Mouse (Mus musculus) limb, embryonic 11.5 days (tissue): ENCODE data around the gene Dpf1. TPM values are rescaled to one million over a fixed set of nuclear protein-coding genes. Genes with fewer than 3 reads are reported as not detected.

ENCODE experiments used
- ATAC-seq: fragments of 200-750 bp; cut with Nextera tagmentation; 2 replicates; pipeline ENCODE4 v1.8.0; 2017; ENCODE audit warnings: low read depth; ENCODE audit not compliant: insufficient number of reproducible peaks, low FRiP score, low TSS enrichment
- DNase-seq: peaks from one replicate; pipeline ENCODE4 v3.0.0-alpha.2; 2015; ENCODE audit warnings: low spot score
- H3K27ac ChIP-seq: fragments of 300-500 bp; sonication (generic); replicated peaks from 2 replicates; pipeline ENCODE4 v1.5.1; 2014; ENCODE audit warnings: low read depth, mild to moderate bottlenecking, low read length
- H3K27me3 ChIP-seq: fragments of 300-500 bp; sonication (generic); 2 replicates; pipeline ENCODE4 v1.6.1; 2014; ENCODE audit warnings: mild to moderate bottlenecking, low read length, mixed read lengths; ENCODE audit not compliant: control insufficient read depth, insufficient read depth
- H3K36me3 ChIP-seq: fragments of 300-500 bp; sonication (generic); 2 replicates; pipeline ENCODE4 v1.6.1; 2014; ENCODE audit warnings: mild to moderate bottlenecking, low read length, moderate library complexity, mixed read lengths; ENCODE audit not compliant: control insufficient read depth, insufficient read depth
- H3K4me1 ChIP-seq: fragments of 300-500 bp; sonication (generic); 2 replicates; pipeline ENCODE4 v1.6.1; 2014; ENCODE audit warnings: low read length, mixed read lengths; ENCODE audit not compliant: control insufficient read depth, insufficient read depth
- H3K4me2 ChIP-seq: fragments of 300-500 bp; sonication (generic); 2 replicates; pipeline ENCODE4 v1.6.1; 2014; ENCODE audit warnings: low read depth, mild to moderate bottlenecking, moderate library complexity; ENCODE audit not compliant: severe bottlenecking
- H3K4me3 ChIP-seq: fragments of 300-500 bp; sonication (generic); 2 replicates; pipeline ENCODE4 v1.5.1; 2014; ENCODE audit warnings: low read depth, low read length
- H3K9ac ChIP-seq: fragments of 300-500 bp; sonication (generic); 2 replicates; pipeline ENCODE4 v1.6.1; 2014; ENCODE audit warnings: mild to moderate bottlenecking, low read length
- H3K9me3 ChIP-seq: fragments of 300-500 bp; sonication (generic); 2 replicates; pipeline ENCODE4 v1.6.1; 2016; ENCODE audit warnings: low read length; ENCODE audit not compliant: control insufficient read depth
- WGBS: fragments of 180-500 bp; shearing (Covaris S2); extraction: QIAGEN DNeasy Blood & Tissue Kit; methylation state at CpG from one replicate; pipeline ENCODE4 v1.1.7; 2014; 5-methylcytosine and 5-hydroxymethylcytosine counted together
- polyA plus RNA-seq: library from polyadenylated mRNA; unstranded; fragments of >200 nt; fragmentation: Nextera tagmentation; extraction: Ambion mirVana; gene quantifications from 2 replicates; pipeline ENCODE4 v1.2.1, GENCODE M21; 2014

The Dpf1 gene
- polyA plus RNA-seq, 1 experiment from 2014 or later = 35.2 TPM

DNA sequence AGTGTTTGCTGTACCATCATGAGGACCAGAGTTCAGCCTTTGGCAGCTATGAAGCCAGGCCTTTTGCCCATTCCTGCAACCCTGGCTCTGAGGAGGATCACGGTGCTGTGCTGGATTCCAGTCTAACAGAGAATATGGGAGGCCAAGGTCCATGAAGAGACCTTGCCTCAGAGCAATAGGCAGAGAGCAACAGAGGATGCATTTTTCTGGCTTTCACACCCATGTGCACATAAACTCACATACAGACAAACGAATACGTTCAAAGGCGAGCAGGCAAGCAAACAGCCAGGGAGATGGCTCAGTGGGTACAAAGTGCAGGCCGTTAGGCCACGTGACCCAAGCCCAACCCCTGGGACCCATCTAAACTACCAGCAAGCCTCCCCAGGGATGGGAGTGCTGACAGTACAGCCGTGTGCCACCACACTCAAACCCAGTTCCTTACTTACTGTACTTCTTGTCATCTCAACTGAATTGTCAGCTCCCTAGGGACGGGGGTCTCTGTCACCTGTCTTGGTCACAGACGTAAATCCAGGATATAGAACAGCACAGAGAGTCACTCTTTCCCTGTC is 34.7 kb downstream of the Dpf1 start:
- no peaks in the 10 kb centered on the region for H3K36me3 ChIP-seq
- no peak overlapping the region for H3K4me3 ChIP-seq
- H3K27ac ChIP-seq = no peak overlapping the region
- H3K4me1 ChIP-seq = no peaks in the 10 kb centered on the region
- no peak for DNase-seq
- no peaks in the 10 kb centered on the region for H3K27me3 ChIP-seq
- H3K4me2 ChIP-seq = no peak overlapping the region
- WGBS = 86% methylated on average over 9 of the region's 9 CpGs
- no peak overlapping the region for H3K9ac ChIP-seq
- no peak for ATAC-seq
- H3K9me3 ChIP-seq = no peaks in the 10 kb centered on the region

- Histone ChIP-seq H3K27ac (no peak overlapping the region), H3K9ac (no peak overlapping the region), H3K4me2 (no peak overlapping the region), H3K9me3 (no peaks in the 10 kb centered on the region), H3K4me3 (no peak overlapping the region), H3K4me1 (no peaks in the 10 kb centered on the region), H3K27me3 (no peaks in the 10 kb centered on the region), H3K36me3 (no peaks in the 10 kb centered on the region)
- WGBS = 76% methylated on average over 14 of the region's 14 CpGs
- no peak for ATAC-seq
- no peak for DNase-seq
Observed at GRCm38 (mm10) chr7:29338984-29339679, 35.4 kb downstream of the Dpf1 start.

DNA sequence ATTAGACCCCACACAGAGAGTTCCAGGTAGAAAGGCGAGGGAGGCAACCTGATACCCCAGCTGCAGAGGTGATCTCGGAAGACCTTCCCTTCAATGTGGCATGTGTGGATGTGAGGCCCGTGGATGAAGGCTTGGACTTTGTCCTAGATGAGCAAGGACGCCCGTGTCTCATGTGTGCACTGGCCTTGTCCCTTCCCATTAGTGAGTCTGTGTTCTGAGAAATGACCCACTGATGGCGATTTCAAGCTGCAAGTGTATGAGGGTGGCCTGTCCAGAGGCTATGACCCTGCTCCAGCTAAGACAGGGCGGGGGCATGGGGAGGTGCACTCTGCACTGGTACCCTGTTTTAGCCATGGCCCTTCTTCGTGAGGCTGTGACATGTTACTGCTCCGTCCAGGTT is 36.5 kb downstream of the Dpf1 start:
- Histone ChIP-seq H3K9me3 (no peaks in the 10 kb centered on the region), H3K9ac (no peak overlapping the region), H3K27me3 (no peaks in the 10 kb centered on the region), H3K36me3 (no peaks in the 10 kb centered on the region), H3K4me3 (no peak overlapping the region), H3K4me2 (no peak overlapping the region), H3K27ac (no peak overlapping the region), H3K4me1 (no peaks in the 10 kb centered on the region)
- no peak for ATAC-seq
- WGBS = 86% methylated on average over 9 of the region's 9 CpGs
- DNase-seq = no peak

- Histone ChIP-seq H3K36me3 (no peaks in the 10 kb centered on the region), H3K9me3 (no peaks in the 10 kb centered on the region), H3K9ac (no peak overlapping the region), H3K27me3 (no peaks in the 10 kb centered on the region), H3K27ac (no peak overlapping the region), H3K4me1 (no peaks in the 10 kb centered on the region), H3K4me2 (no peak overlapping the region), H3K4me3 (no peak overlapping the region)
- 93% methylated on average over 8 of the region's 8 CpGs for WGBS
- ATAC-seq (no peak), DNase-seq (no peak)
Observed at GRCm38 (mm10) chr7:29340838-29341237, 37.1 kb downstream of the Dpf1 start.

- Histone ChIP-seq H3K4me1 (no peaks in the 10 kb centered on the region), H3K4me2 (no peak overlapping the region), H3K4me3 (no peak overlapping the region), H3K9ac (no peak overlapping the region), H3K9me3 (no peaks in the 10 kb centered on the region), H3K27ac (no peak overlapping the region), H3K27me3 (no peaks in the 10 kb centered on the region), H3K36me3 (no peaks in the 10 kb centered on the region)
- WGBS = 72% methylated on average over 12 of the region's 12 CpGs
- ATAC-seq (no peak), DNase-seq (no peak)
Observed at GRCm38 (mm10) chr7:29341722-29342121, 38.0 kb downstream of the Dpf1 start.

DNA sequence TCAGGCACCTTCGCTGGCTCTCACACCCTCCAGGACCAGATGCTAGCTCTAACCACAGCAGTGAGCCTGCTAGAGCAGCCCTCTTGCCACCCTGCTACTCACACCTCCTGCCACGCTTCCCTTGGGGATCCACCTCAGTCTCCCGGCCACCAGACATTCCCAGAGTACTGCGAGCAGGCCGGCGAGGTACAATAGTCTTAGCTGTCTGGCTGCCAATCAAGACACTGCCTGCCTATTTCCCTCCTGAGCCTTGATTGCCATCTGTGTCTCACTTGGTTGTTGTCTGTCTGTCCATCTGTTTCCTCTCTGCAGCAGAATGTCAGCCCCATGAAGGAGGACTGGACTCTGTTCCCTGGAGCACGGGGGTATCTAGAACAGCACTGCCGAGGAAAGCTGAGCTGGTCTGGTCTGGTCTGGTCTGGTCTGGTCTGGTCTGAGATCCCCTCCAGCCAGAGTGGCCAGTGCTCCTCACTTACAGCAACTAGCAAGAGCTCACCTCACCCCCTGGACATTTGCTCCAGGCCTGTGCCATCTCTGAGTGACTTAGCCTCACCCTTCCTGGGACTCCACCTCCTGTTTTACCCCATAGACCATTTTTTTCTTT is 38.8 kb downstream of the Dpf1 start:
- H3K4me3 ChIP-seq = no peak overlapping the region
- H3K9ac ChIP-seq = no peak overlapping the region
- H3K4me1 ChIP-seq = no peaks in the 10 kb centered on the region
- H3K36me3 ChIP-seq = 0 out of 2 replicates have a peak, but pooled peaks cover under 1% of the 10 kb centered on the region
- ATAC-seq (no peak), DNase-seq (no peak)
- 0 out of 2 replicates have a peak overlapping the region, but pooled peaks have one; percentile 12 for H3K27ac ChIP-seq
- H3K4me2 ChIP-seq = no peak overlapping the region
- no peaks in the 10 kb centered on the region for H3K9me3 ChIP-seq
- 70% methylated on average over 8 of the region's 8 CpGs for WGBS
- H3K27me3 ChIP-seq = no peaks in the 10 kb centered on the region

GRCm38 (mm10) chr7:29343746-29344145 is 40.0 kb downstream of the Dpf1 start:
- Histone ChIP-seq H3K4me2 (no peak overlapping the region), H3K36me3 (peaks cover 5% of the 10 kb centered on the region; the same call in 1 of the 2 replicates), H3K4me1 (no peaks in the 10 kb centered on the region), H3K27me3 (no peaks in the 10 kb centered on the region), H3K9me3 (no peaks in the 10 kb centered on the region), H3K27ac (no peak overlapping the region), H3K9ac (no peak overlapping the region), H3K4me3 (no peak overlapping the region)
- 96% methylated on average over 7 of the region's 7 CpGs for whole genome bisulfite sequencing
- ATAC-seq = no peak
- no peak for DNase-seq

GRCm38 (mm10) chr7:29345534-29345933 is 41.8 kb downstream of the Dpf1 start:
- peaks cover 7% of the 10 kb centered on the region; the same call in 1 of the 2 replicates for H3K36me3 ChIP-seq
- DNase-seq (no peak), ATAC-seq (no peak)
- no peak overlapping the region for H3K9ac ChIP-seq
- no peak overlapping the region for H3K4me2 ChIP-seq
- 87% methylated on average over 4 of the region's 4 CpGs for WGBS
- no peaks in the 10 kb centered on the region for H3K4me1 ChIP-seq
- no peaks in the 10 kb centered on the region for H3K27me3 ChIP-seq
- no peaks in the 10 kb centered on the region for H3K9me3 ChIP-seq
- H3K4me3 ChIP-seq = no peak overlapping the region
- no peak overlapping the region for H3K27ac ChIP-seq
